Mouse (Mus musculus) regulatory T cell (primary cell): ENCODE data around the gene Dock9.

ENCODE experiments used
- in situ Hi-C: fragments of 300-600 bp; cut with MboI, MseI; formaldehyde crosslinking; loops from one replicate; pipeline ENCODE4 v1.15.1; 2025; ENCODE audit warnings: high pct_unique_total_duplicates

Gene Dock9

DNA sequence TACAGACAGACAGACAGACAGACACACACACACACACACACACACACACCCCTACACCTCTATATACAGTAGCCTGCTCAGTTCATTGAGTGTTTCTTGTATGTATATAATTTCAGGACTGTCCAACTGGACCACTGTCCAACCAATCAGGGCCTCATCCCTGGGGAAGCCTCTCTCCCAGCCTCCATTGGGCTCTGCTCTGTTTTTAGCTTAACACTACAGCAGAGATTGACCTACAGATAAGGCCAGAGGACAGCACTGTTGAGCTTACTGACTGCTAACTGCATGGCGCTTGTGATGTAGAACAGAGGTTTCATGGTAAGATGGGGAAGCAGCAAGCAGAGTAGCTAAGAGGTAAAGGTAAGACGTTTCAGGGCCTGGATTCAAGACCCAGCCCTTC lies 5.7 kb downstream of the Dock9 start:
- in situ Hi-C loops = no loop called here

DNA sequence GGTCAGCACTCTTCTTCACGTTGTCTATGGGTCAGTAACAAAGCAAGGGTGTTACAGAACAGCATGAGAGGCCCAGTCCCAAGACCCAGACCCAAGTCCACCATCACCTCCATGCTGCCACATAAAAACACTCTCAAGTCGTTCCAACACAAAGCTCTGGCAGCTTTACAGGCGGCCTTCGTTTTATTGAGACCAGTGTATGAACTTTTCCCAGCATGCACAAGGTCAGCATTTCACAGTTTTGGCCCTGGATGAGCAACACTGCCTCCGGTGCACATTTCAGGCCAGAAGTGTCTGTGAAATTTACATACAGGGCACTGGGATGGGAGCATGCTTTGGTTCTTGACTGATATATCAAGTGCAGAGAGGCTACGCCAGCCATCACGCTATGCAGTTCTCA lies 6.5 kb downstream of the Dock9 start:
- in situ Hi-C loops = no loop called here

DNA sequence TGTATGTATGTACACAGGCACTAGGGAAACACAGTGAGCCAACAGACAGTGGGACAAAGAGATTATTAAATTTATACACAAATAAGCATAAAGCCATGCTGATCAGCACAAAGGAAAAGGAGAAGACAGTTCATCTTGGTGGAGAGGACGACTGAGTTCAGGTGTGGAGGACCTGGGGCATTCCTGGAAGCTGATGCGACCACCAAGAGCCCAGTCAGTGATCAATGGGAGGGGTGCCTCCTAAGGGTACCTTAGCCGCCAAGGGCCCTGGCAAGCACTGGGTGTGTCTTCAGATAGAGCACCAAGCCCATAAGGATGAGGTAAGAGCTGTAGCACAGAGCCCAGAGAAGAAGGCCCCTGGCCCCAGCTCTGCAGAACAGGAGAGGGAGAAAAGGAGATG lies 8.4 kb downstream of the Dock9 start:
- in situ Hi-C loops = no loop called here

DNA sequence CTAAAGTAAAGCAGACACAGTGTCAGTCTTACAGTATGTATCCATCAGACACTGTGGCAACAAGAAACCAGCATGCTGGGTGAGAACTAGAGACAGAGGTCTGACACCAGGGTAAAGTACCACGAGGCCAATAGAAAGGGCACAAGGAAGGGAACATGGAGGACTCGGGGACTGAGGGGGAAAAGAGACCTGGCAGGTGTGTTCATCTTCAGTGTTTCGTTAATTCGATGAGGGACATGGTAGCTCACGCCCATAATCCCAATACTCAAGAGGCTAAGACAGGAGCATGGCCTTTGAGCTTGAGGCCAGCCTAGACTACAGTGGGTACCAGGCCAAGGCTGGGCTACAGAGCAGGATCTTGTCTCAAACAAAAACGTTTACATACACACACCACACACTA lies 9.2 kb downstream of the Dock9 start:
- in situ Hi-C loops = no loop called here

DNA sequence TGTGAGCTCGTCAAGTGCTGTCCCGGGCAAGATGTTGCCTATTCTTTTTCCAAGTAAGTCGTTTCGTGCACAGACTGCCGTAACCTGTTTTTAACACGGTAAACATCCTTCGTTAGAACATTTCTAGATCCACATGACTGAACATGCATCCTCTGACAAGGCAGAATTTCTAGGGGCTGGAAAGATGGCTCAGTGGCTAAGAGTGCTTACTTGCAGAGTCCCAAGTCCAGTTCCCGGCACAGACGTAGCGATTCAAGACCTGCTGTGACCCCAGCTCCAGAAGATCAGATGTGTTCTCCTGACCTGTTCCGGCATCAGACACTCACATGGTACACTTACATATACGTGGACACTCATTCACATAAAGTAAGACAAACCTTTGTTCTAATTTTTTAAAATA lies 10.2 kb downstream of the Dock9 start:
- in situ Hi-C loops = no loop called here

DNA sequence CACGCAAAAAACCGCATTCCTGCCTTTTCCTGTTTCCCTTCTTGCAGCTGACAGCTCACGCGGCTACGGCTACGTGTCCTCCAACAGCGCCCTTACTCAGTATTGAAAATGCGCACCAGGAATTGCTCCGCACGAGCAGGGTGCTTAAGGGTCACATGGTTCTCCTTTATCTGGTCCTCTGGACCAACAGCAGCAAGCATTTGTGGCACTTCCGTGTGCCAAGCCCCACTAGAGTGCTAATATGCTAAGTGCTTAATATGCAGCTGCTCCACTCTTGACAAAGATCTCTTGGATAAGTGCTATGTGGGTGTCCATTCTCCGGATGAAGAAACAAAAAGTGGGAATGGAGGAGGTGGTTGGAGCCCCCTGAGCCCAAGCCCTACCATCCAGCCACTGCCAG lies 10.7 kb downstream of the Dock9 start:
- in situ Hi-C loops = no loop called here

DNA sequence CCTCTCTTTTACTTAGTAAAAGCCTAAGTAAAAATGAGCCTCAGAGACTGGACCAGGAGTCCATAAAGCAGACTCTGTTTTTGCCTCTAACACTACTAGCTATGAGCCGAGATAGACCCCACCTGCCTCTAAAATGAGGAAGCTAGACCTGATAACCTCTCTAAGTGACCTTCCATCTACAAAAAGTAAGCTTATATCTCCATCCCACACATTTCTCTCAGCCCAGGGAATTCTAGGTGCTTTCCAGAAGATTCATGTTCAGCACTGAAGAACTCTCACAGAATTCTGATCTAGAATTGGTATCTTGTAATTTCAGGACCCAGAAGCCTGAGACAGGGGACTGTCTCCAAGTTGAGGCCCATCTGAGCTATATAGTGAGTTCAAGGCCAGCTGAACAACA lies 12.2 kb downstream of the Dock9 start:
- in situ Hi-C loops = no loop called here

DNA sequence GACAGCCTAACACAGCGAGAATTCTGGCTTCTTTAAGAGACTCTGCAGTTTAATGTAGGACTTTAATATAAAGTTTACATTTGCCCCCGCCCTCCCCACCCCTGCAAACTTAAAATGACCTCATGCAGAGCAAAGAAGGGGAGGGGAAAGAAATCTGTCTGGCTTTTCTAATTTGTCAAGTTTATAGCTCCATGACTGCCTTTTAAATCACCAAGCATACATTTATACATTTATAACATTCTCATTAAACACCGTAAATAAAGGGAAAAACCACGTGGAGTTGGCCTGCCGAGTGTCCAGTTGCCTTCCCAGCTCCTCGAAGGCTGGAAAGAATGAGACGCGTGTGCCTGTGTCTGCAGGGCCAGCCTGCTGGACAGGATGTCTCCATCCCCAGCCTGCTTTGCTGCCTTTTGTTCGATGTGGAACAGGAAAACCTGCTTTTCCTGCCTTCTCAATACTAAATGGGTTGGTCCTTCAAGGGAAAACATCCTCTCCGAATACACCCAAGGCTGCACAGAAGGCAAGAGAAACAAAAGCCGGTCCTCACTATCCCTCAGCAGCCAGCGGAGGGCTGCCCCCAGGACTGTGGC lies 16.6 kb downstream of the Dock9 start:
- in situ Hi-C loops = no loop called here

DNA sequence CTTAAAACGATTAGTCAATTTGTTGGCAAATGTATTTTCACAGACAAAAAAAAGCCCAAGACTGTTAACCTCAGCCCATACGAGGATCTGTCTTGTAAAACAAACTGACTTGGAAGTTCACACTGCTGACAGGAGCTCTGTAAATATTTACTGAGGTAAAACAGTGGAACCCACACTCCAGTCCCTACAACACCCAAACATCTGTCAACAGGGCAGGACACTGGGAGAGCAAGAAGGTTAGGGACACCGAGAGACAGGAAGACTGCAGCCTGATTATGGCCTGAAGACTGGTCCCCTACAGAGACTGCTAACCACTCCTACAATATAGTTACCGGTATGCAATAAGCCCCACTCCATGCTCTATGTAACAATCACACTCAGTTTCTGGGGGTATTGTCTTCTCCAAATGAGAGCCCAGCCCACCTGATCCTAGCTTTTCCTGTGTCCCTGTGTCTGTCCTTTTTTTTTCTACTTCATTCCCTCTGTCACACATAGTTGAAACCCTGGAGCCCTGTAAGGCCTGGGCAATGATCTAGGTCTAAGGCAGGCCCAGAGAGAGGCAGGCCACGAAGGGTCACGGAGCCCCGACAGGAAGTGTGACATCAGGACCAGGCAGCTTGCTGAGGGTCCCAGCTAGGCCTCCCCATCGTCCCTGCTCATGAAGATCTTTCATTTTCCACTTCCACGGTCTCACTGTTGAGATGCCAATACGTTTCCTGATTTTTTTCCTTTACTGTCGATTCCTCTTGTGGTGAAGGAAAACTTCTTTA lies 17.3 kb downstream of the Dock9 start:
- in situ Hi-C loops = no loop called here

DNA sequence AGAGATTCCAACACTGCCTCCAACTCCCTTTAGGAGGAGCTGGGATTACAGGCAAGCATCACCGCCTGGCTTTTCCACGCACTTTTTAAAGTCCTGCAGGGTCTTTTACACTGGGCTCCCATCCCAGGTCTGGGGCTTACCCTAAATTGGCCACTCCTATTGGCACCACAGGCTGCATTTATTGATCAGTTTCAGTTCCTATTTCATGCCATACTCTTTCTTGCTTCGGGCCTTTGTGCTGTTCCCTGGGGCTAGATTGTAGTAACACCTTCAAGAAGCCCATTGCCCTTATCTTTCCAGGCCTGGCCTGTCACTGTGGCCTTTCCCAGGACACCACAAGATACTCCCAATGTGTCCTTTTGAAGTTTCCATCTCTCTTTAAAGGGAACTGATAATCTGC lies 18.0 kb downstream of the Dock9 start:
- in situ Hi-C loops = no loop called here

DNA sequence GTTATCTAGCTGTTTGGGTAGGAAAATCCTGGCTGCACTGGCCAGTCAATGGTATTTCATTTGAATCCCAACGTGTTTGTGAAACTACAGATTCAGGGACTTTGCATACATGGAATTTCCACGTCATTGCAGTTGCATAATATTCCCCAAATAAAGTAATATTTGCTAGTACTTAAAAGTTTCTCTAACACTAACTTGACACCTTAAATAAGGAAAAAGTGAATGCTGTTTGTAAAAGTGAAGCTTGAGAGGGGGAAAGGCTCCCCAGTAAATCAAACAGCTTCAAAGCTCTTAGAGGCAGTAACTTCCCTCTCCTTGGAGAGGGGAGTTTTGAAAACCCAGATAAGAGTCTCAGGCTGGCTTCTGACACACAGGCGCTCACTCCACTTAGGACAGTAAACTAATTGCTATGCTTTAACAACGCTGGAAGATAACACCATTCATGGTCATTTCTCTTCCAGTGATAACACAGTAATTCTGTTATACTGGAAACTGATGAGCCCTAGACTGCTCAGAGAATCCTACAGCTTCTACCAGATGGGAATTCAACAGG lies 20.3 kb downstream of the Dock9 start:
- in situ Hi-C loops = no loop called here

DNA sequence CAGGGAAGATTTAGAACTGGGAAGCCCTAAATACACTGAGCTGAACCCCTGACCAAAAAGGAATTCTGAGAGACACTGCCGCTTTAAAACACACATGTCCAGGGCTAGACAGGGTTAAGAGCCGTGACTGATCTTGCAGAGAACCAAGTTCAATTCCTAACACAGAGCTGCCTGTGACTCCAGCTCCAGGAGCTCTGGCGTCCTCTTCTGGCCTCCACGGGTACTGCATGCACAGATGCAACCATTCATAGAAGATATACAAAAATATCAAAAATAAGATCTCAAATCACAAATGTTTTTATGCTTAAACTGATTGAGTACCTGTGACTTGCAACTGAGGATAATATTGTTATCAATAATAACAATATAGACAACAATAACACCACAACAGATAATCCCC lies 20.9 kb downstream of the Dock9 start:
- in situ Hi-C loops = no loop called here

DNA sequence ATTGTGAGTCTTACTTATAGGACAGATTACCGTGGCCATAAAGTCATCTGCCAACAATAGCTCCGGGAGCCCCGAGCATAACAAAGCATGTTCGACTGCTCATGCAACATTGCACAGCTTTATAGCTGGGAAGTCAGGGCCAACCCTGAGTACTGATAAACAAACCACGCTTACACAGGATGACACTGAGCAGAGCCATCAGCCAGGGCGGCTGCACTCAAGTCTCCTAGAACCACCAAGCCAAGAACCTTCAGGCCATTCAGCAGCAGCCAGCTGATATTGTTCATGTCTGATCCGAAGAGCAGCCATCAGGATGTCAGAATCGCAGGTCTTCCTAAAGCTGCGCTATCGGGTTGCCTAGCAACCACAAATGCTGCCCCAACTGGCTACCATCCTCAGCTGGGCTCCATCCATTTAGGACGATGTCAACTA lies 35.6 kb downstream of the Dock9 start:
- in situ Hi-C loops = no loop called here

DNA sequence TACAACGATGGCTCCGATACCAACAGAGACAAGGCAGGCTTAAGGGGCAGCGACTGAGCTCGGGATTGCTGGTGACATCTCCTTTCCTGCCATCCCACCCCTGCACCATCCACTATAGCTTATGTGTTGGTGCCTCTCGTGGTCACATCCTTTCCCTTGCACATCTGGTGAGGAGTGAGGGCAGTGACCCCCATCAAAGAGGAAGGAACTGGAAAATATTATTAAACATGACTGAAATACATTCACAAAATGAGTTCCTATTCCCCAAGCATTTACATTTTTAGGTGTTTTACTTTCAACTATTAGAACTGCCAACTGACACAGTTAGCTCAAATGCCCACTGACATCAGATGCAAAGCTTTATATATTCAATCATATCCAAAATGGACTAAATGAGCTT lies 37.2 kb downstream of the Dock9 start:
- in situ Hi-C loops = no loop called here

DNA sequence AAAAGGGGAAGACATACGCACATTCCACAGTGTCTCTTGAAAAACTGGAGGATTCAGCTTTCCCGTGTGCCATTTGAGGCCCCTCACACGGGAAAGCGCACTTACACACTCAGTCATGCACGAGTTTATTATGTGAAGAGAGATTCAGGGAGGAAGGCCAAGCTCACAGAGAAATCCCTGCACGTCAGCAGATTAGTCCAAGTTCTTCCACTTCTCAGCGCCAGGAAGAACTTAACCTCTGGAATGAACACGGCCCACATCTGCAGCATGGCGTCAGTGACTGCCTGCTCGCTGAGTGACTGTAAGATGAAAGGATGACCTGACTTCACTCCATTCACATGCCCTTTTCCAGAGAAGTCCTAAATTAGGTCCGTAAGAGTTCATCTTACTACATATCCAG lies 43.5 kb downstream of the Dock9 start:
- in situ Hi-C loops = no loop called here

DNA sequence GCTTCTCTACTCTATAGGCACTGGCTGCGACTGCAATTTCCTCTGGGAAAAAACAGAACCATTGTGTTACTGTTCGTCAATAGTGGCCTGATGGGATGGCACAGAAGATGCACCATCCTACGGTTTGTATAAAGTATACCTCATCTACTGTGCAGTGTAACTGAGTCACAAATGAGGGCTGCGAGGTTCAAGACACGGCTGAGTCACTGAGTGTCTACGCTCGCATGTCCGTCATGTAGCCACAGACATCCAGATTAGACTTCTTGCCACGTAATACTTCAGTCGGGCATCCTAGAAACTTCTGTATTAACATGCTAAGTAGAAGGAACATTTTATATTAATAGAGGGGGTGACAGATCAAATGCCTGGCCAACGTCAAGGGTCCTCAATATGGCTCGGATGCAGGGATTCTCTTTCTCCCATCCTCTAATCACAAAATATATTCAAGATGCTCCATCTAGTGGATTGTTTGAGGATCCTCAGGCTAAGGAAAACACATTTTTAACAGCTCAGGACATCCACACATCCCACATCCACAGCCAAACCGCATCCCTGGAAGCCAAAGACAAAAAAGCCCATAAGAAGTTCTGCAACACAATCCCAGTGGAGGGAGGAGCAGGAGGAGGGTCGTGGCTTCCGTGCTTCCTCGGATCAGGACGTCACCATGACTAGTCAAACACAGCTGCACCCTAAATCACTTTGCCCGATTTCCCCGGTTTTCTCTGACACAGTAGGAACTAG lies 44.8 kb downstream of the Dock9 start:
- in situ Hi-C loops = no loop called here

DNA sequence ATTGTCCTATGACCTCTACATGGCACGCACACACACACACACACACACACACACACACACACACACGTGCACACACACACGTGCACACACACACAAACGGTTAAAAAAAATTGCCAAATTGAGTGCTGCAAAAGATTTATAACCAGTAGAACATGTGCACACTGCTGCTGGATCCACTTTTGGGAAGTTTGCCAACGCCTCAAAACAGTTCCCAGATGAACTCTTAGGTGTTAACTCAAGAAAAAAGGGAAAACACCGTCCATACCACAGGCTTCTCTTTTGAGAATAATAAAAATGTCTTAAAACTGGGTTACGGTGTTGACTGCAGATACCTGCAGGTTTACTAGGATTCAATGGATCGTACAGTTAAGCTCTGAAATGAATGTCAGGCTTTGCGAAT lies 48.0 kb downstream of the Dock9 start:
- in situ Hi-C loops = loop anchor here (25.0 kb wide), 1 partner anchor 1437 kb away; no protein-coding TSS in a partner anchor

DNA sequence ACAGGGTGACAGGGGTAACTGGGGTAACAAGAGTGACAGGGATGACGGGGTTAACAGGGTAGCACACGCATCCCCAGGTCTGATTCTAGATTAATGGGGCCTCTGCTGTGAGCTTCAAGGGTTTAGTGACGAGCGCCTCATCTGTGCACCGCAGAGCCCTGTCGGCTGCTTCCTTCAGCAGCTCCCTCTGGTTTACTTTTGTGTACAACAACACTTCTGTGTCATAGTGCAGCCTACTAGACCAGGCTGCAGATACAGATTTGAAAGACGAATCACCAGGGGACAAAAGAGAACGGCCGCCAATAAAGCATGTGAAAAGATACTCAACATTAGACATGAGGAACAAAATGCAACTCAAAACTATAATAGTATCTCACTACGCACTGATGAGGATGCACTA lies 48.6 kb downstream of the Dock9 start:
- in situ Hi-C loops = loop anchor here (25.0 kb wide), 1 partner anchor 1437 kb away; no protein-coding TSS in a partner anchor

DNA sequence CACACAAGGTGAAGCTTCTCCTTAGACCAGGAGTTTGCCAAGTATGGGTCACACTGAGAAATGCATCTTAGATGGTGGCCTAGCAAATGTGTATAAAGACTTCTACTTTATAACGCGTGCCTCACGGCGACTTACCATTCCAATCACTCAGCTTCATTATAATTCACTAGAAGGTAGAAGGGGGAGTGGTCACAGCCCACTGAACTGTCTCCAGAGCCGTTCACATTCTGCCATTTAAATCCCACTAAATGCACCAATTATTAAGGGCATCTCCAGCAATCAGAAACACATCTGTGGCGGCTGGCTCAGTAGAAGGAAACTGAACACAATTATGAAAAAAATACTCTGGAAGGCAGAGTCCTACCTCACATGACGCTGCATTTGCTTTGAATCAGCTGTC lies 50.3 kb downstream of the Dock9 start:
- in situ Hi-C loops = loop anchor here (25.0 kb wide), 1 partner anchor 1435 kb away; no protein-coding TSS in a partner anchor

DNA sequence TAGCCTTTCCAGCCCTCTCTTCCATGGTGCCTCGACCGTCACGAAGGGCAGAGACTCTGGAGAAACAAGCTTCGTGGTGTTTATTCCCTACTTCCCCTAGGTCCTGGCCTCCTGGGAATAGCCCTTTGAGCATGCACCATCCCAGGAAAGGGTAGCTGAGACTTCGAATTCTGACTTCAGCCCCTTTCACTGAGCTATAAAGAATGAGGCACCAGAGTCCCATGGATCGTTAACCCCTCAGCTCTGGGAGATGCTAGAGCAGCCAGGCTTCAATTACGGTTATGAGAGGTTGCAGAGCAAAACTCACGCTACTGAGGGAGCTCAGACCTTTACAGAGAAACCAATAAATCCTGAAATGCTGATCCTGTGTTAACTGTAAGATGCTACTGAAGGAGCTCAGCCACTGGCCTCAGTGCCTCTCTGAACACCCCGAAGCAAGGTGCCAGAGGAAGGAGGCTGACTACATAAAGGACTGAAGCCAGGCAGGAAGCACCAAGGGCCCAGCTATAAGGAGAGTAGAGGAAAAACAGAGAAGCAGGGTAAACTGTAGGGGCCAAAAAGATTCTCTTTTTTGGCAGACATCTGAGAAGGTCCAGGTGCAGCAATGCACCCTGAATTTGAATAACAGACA lies 53.7 kb downstream of the Dock9 start:
- in situ Hi-C loops = loop anchor here (25.0 kb wide), 1 partner anchor 1432 kb away; no protein-coding TSS in a partner anchor

DNA sequence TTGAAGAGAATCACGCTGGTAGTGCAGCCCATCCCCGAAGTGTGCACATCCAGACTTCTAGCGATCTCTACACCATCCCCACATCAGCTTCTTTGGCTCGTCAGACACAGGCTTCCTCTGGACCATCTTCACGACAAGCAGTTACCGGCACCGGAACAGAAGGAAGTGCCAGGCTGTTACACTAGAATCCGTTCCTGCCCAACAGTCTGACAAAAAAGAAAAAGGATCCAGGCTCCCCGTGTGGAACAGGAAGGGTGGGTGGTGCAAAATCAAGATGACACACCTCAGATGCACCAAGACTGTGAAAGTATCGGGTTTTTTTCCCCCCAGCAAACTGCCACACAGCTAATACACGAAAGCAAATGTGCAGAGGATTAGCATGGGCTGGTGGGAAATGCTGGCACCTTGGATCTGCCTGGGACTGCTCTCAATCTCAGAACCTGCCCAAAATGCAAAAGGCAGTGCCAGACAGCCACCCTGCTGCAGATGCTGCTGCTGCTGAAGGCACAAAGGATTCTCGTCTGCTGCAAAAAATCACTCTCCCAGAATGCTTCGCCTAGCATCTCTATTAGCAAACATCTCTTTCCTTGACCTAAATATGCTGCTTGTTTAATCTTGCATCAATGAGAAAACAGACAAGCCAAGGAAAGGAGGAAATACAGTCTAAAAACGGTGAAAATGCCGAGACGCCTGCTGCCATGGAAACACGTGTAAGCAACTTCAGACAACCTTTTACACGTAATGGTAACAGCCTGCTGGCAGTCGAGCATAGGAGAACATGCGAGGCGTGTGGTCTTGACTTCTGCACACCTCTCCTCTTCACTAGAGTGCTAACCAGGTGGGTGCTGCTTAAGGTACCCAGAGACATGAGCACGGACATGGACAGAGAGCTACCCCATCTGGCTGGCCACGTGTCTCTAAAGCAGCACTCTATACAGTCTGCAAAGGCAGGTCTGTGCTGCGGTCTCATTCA lies 58.9 kb downstream of the Dock9 start:
- in situ Hi-C loops = loop anchor here (25.0 kb wide), 1 partner anchor 1426 kb away; no protein-coding TSS in a partner anchor
